Mouse (Mus musculus) adrenal gland, adult 2 months (tissue): ENCODE measurements around the gene Bnip1. TPM values are rescaled to one million over a fixed set of nuclear protein-coding genes. Genes with fewer than 3 reads are reported as not detected.

Source experiments
- DNase-seq: peaks from one replicate; pipeline ENCODE4 v3.0.0; 2021
- polyA plus RNA-seq: library from polyadenylated mRNA; depleted of rRNA; stranded (reverse); fragments of >200 nt; gene quantifications from 2 replicates; pipeline ENCODE4 v1.2.3, GENCODE M21; 2012
- total RNA-seq, 2 experiments: library from RNA; stranded (reverse); gene quantifications; 2 replicates each; pipeline ENCODE4 v1.2.3; 2021

Bnip1 gene
- total and polyA plus RNA-seq, 3 experiments: 12.9 to 22.3 (median 22.1) TPM

GRCm38 (mm10) chr17:26793068-26793765, 12.4 kb downstream of the Bnip1 start:
- DNase-seq: no peak

DNA sequence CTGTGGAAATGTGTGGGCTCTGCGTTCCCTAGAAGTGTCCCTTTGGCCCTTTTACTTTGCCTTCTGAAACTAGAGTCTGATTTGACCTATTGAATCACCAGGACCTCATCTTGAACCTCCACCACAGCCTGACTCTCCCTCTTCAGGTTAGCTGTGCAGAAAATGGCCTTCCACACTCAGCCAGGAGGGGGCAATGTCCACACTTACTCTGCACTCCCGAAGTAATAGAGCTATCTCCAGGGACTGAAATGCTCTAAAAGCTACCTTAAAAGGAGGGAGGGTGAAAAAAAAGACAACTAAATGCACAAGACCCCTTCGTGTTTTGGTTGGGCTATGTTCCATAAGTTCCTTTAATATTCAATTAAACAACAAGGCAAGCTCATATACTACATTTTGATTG, 13.9 kb downstream of the Bnip1 start:
- peak; percentile 78 for DNase-seq

DNA sequence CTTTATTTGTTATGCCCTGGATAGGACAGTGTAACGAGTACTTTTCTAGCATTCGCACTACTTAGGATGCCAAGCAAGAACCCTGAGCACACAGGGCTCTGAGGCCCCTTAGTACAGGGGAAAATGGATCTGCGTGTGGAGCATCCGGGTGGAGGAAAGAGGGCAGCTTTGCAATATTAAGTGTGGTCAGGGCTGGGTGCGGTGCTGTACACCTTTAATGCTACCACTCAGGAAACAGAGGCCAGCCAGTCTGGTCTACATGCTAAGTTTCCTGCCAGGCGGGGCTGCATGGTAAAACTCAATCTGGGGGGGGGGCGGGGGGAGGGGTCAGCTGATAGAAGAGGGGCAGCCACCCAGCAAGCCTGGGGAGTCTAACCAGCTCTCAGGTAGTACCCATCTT, 14.5 kb downstream of the Bnip1 start:
- no peak for DNase-seq

- peak; percentile 39 for DNase-seq
Observed at GRCm38 (mm10) chr17:26797379-26798128, 16.7 kb downstream of the Bnip1 start.

- DNase-seq: no peak
Observed at GRCm38 (mm10) chr17:26802886-26803285, 22.0 kb downstream of the Bnip1 start.

GRCm38 (mm10) chr17:26812607-26813006, 31.7 kb downstream of the Bnip1 start:
- DNase-seq: no peak

- no peak for DNase-seq
Observed at GRCm38 (mm10) chr17:26813497-26813896, 32.6 kb downstream of the Bnip1 start.

DNA sequence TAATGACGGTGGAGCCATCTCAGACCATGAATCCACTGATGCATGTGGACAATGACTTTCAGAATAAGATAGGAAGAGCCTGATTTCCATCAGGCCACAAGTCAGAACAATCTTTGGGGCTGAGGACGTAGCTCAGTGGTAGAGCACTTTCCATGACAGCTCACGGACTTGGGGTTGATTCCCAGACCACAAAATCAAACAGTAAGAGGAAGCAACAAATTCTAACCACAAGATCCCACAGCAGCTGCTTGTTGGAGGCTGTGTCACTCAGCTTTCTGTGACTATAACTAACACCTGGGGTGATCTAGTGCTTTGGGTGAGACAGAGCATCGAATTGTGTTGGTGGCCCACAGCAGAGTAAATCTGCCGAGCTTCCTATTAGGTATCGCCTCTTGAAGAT, 35.9 kb downstream of the Bnip1 start:
- no peak for DNase-seq

DNA sequence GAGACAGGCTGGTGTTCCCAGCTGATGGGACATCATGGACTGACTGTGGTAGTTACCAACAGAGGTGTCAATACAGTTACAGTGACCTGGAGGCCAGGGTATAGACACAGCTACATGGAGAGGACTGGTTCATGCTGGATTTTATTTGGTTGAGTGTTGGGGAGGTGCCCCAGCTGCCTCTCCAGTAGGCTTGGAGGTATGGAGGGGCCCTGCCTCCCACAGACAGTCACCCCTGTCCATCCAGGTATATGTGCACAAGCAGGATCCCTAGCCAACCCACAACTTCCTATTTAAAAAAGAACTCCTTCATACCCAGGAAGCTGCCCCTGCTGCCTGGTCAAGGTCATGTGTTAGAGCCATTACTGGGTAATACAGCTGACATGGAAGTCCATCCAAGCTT, 36.9 kb downstream of the Bnip1 start:
- no peak for DNase-seq

GRCm38 (mm10) chr17:26826131-26826530, 45.3 kb downstream of the Bnip1 start:
- no peak for DNase-seq

DNA sequence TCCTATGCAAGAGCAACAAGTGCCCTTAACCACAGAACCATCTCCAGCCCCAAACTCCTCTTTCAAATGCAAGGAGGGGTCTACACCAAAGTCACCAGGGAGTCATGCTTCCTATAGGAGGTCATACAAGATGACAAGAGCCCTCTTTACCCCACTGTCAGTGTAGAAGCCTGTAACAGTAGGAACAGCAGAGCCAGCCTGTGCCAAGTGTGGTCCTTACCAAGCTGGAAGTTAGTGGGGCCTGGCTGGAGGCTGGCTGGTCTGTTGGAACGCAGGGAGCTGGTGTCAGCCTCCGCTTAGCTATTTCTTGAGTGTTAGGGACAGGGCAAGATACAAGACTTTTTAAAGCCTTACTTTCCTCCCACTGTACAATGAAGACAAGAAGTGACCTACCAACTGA, 52.9 kb downstream of the Bnip1 start:
- DNase-seq: no peak

GRCm38 (mm10) chr17:26834302-26834965, 53.6 kb downstream of the Bnip1 start:
- no peak for DNase-seq

DNA sequence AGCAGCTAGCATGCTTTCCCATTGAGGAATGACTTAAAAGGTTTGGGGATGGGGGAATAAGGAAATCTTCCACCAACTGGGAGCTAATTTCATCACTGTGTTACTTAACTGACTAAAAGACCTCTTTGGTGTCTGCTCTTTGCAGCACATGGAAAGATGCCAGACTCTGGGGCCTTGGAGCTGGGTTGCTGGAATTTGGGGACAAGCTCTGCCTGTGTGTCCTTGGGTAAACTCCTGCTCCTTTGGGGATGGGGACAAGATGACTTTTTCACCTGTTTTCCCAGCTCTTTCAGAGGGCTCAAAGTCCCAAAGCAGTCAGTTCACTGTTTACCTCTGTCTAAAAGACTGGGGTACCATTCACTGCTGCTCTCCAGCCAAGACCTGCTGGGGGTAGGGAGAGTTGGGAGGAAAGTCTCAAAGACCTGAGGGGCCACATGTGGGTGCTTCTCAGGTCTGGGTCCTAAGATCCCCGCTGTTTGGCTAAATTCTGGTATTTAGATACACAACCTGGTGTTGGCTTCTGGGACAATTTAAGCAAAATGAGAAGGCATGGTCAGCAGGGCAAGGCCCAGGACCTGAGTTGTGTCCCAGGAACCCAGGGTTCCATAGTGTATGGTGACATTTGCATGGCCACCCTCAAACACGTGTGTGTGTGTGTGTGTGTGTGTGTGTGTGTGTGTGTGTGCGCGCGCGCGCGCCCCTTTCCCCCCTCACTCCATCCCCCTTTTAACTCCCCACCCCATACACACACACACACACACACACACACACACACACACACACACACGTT, 54.3 kb downstream of the Bnip1 start:
- DNase-seq: peak; percentile 44

DNA sequence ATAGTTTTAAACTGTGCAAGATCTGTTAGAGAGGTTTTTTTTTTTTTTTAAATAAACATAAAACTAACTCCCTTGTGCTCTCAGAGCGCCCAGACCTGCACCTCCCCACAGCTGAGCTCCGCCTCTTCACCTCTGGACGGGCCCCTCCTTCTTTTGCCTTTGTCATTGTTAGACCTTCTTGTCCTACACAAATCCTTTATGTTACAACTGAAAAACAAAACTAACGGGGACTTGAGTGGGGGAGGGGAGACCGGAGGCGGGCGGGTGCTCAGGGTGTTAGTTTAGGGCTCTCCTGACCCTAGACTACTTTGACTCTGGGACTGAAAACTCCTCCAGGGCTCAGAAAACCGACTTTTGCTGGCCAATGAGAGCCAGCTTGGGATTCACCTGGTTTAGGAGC, 55.1 kb downstream of the Bnip1 start:
- no peak for DNase-seq

GRCm38 (mm10) chr17:26836377-26836776, 55.5 kb downstream of the Bnip1 start:
- DNase-seq: no peak

GRCm38 (mm10) chr17:26836786-26837545, 56.1 kb downstream of the Bnip1 start:
- DNase-seq: no peak

GRCm38 (mm10) chr17:26837546-26837985, 56.7 kb downstream of the Bnip1 start:
- DNase-seq: no peak

DNA sequence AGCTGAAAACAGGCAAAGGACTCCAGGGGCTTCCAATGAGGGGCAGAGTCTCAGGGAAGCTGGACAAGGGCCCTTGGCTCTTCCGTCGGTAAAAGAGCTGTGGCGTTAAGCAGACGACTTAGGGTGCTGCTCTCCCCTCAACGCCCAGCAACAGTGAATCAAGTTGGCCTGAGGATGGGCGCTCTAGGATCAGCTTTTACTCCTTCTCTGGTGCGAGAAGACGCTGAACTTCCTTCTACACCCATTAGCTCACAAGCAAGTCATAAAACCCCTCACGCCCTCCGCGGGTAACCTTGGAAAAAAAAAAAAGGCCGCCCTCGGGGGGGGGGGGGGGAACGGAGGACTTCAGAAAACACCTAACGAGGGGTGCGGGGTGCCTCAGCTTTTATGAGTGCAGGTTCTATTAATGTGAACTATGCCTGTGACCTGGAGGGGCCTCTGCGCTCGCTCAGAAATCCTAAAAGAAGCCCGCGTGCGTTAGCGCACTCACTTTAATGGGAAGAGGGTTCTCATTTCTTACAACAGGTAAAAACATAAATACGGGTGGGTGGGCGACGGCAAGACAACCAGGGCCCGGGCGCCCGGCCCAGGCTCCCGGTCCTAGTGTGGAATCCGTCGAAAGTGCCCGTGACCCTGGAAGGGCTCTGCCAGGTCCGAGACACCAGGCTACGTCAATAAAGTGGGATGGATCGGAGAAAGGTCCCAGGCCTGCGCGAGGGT, 57.5 kb downstream of the Bnip1 start:
- no peak for DNase-seq

DNA sequence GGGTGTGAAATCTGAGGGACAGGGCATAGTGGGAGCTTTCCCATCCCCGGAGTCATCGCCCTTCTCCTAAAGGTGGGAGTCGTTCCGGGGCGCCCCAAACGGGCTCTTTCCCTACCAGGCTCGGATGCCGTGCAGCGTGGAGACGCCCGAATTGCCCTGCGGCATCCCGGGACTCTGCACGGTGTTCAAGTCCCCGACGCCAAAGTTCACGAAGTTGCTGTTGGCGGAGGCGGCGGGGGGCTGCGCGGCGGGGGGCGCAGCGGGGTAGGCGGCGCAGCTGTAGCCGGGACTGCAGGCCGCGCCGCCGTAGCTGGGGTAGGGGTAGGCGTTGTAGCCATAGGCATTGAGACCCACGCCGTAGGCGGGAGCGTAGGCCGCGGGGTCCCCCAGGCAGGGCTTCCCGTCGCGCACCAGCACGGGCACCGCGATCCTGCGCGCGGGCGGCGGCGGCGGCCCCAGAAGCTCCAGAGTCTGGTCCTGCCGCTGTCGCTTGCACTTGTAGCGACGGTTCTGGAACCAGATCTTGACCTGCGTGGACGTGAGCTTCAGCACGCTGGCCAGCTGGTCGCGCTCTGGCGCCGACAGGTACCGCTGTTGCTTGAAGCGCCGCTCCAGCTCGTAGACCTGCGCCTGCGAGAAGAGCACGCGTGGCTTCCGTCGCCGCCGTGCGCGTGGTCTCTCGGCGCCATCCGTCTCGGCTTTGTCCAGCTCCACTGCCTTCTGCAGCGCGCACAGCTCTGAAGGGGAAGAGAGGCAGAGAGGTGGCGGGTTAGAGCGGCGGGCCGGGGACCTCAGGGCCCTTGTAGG, 58.2 kb downstream of the Bnip1 start:
- peak; percentile 18 for DNase-seq
